Mouse (Mus musculus) ES-E14 (cell line): Measurements from ENCODE around the gene Tcl1b2.
"Not testable (repeated sequence)": the region's sequence is repeated elsewhere in the genome, so short reads cannot be mapped to it uniquely, and the experiment has no call there.

Experiments
- CHD2 ChIP-seq: IDR thresholded peaks from 2 replicates; pipeline ENCODE4 v1.6.1; 2014; ENCODE audit warnings: mild to moderate bottlenecking, low read depth, low read length, inconsistent platforms
- HCFC1 ChIP-seq: IDR thresholded peaks from 2 replicates; pipeline ENCODE4 v1.6.1; 2012; ENCODE audit warnings: low read length, inconsistent platforms, borderline replicate concordance; ENCODE audit not compliant: insufficient read depth
- MAFK ChIP-seq: IDR thresholded peaks from 2 replicates; pipeline ENCODE4 v1.6.1; 2014; ENCODE audit warnings: mild to moderate bottlenecking, low read depth, low read length, inconsistent platforms; ENCODE audit not compliant: insufficient read depth
- ZC3H11A ChIP-seq: IDR thresholded peaks from 2 replicates; pipeline ENCODE4 v1.6.1; 2012; ENCODE audit warnings: low read depth, mild to moderate bottlenecking, inconsistent platforms, low read length, borderline replicate concordance
- ZNF384 ChIP-seq: IDR thresholded peaks from 2 replicates; pipeline ENCODE4 v1.6.1; 2012; ENCODE audit warnings: low read depth, low read length, inconsistent platforms

GRCm38 (mm10) chr12:105134826-105135225 lies 11.0 kb upstream of the Tcl1b2 start:
- TF ChIP-seq ZNF384, HCFC1, CHD2, ZC3H11A, MAFK: not testable (repeated sequence)
